Mouse (Mus musculus): Measurements from ENCODE around the gene Popdc3. TPM values are rescaled to one million over a fixed set of nuclear protein-coding genes. Genes with fewer than 3 reads are reported as not detected.
"Not testable (repeated sequence)": the region's sequence is repeated elsewhere in the genome, so short reads cannot be mapped to it uniquely, and the experiment has no call there.

Gene Popdc3
- polyA plus RNA-seq, 1 experiment, result not detected

GRCm38 (mm10) chr10:45288351-45288750 lies 110.5 kb downstream of the Popdc3 start:
- TF ChIP-seq POLR2A (IDR thresholded peaks at IDR 0.05; ENCODE audit: insufficient read depth, low read length) (no peak), EP300 (IDR thresholded peaks at IDR 0.05; ENCODE audit: insufficient read depth, low read depth, low read length) (no peak), CTCF (IDR thresholded peaks at IDR 0.05; ENCODE audit: low read depth, low read length) (no peak)
- Histone ChIP-seq H3K27me3 (ENCODE audit: control insufficient read depth, insufficient read depth, low read length, poor library complexity, severe bottlenecking) (peaks cover 14% of the 10 kb centered on the region; the same call in 1 of the 2 replicates), H3K27ac (ENCODE audit: insufficient read depth, low read length) (no peak overlapping the region), H3K9me3 (replicated peaks; ENCODE audit: control insufficient read depth, insufficient read depth, low read length, poor library complexity, severe bottlenecking) (no peaks in the 10 kb centered on the region), H3K4me3 (ENCODE audit: low read depth, low read length) (no peak overlapping the region), H3K9ac (ENCODE audit: low read depth, poor library complexity, severe bottlenecking) (no peak overlapping the region), H3K36me3 (ENCODE audit: control insufficient read depth, insufficient read depth, low read length, poor library complexity, severe bottlenecking) (no peaks in the 10 kb centered on the region), H3K4me1 (ENCODE audit: control insufficient read depth, insufficient read depth, low read length) (no peaks in the 10 kb centered on the region)

GRCm38 (mm10) chr10:45289218-45290105 lies 111.6 kb downstream of the Popdc3 start:
- Histone ChIP-seq H3K9ac (ENCODE audit: low read depth, poor library complexity, severe bottlenecking) (peak overlapping the region; percentile 72), H3K9me3 (replicated peaks; ENCODE audit: control insufficient read depth, insufficient read depth, low read length, poor library complexity, severe bottlenecking) (no peaks in the 10 kb centered on the region), H3K4me1 (ENCODE audit: control insufficient read depth, insufficient read depth, low read length) (no peaks in the 10 kb centered on the region), H3K27me3 (ENCODE audit: control insufficient read depth, insufficient read depth, low read length, poor library complexity, severe bottlenecking) (peaks cover 14% of the 10 kb centered on the region; the same call in 1 of the 2 replicates), H3K4me3 (ENCODE audit: low read depth, low read length) (peak overlapping the region; percentile 65), H3K27ac (ENCODE audit: insufficient read depth, low read length) (no peak overlapping the region), H3K36me3 (ENCODE audit: control insufficient read depth, insufficient read depth, low read length, poor library complexity, severe bottlenecking) (no peaks in the 10 kb centered on the region)
- no peak for TF ChIP-seq CTCF (IDR thresholded peaks at IDR 0.05; ENCODE audit: low read depth, low read length)
- TF ChIP-seq EP300 (IDR thresholded peaks at IDR 0.05; ENCODE audit: insufficient read depth, low read depth, low read length), result no peak
- no peak for TF ChIP-seq POLR2A (IDR thresholded peaks at IDR 0.05; ENCODE audit: insufficient read depth, low read length)

GRCm38 (mm10) chr10:45290618-45291017 lies 112.7 kb downstream of the Popdc3 start:
- no peak overlapping the region for H3K9ac ChIP-seq (ENCODE audit: low read depth, poor library complexity, severe bottlenecking)
- H3K9me3 ChIP-seq (replicated peaks; ENCODE audit: control insufficient read depth, insufficient read depth, low read length, poor library complexity, severe bottlenecking), result no peaks in the 10 kb centered on the region
- H3K36me3 ChIP-seq (ENCODE audit: control insufficient read depth, insufficient read depth, low read length, poor library complexity, severe bottlenecking), result no peaks in the 10 kb centered on the region
- H3K4me3 ChIP-seq (ENCODE audit: low read depth, low read length), result no peak overlapping the region
- TF ChIP-seq POLR2A (IDR thresholded peaks at IDR 0.05; ENCODE audit: insufficient read depth, low read length) (no peak), EP300 (IDR thresholded peaks at IDR 0.05; ENCODE audit: insufficient read depth, low read depth, low read length) (no peak), CTCF (IDR thresholded peaks at IDR 0.05; ENCODE audit: low read depth, low read length) (no peak)
- no peaks in the 10 kb centered on the region for H3K4me1 ChIP-seq (ENCODE audit: control insufficient read depth, insufficient read depth, low read length)
- H3K27ac ChIP-seq (ENCODE audit: insufficient read depth, low read length), result no peak overlapping the region
- H3K27me3 ChIP-seq (ENCODE audit: control insufficient read depth, insufficient read depth, low read length, poor library complexity, severe bottlenecking), result peaks cover 14% of the 10 kb centered on the region; the same call in 1 of the 2 replicates

- H3K9ac ChIP-seq (ENCODE audit: low read depth, poor library complexity, severe bottlenecking); H3K4me3 ChIP-seq (ENCODE audit: low read depth, low read length); H3K27ac ChIP-seq (ENCODE audit: insufficient read depth, low read length); H3K9me3 ChIP-seq (replicated peaks; ENCODE audit: control insufficient read depth, insufficient read depth, low read length, poor library complexity, severe bottlenecking); H3K4me1 ChIP-seq (ENCODE audit: control insufficient read depth, insufficient read depth, low read length); H3K36me3 ChIP-seq (ENCODE audit: control insufficient read depth, insufficient read depth, low read length, poor library complexity, severe bottlenecking): not testable (repeated sequence)
- peaks cover 14% of the 10 kb centered on the region; the same call in 1 of the 2 replicates for H3K27me3 ChIP-seq (ENCODE audit: control insufficient read depth, insufficient read depth, low read length, poor library complexity, severe bottlenecking)
These were observed 114.3 kb downstream of the Popdc3 start for GRCm38 (mm10) chr10:45292159-45292558.

GRCm38 (mm10) chr10:45295093-45295492 lies 117.2 kb downstream of the Popdc3 start:
- Histone ChIP-seq H3K9me3 (replicated peaks; ENCODE audit: control insufficient read depth, insufficient read depth, low read length, poor library complexity, severe bottlenecking) (no peaks in the 10 kb centered on the region), H3K4me3 (ENCODE audit: low read depth, low read length) (no peak overlapping the region), H3K36me3 (ENCODE audit: control insufficient read depth, insufficient read depth, low read length, poor library complexity, severe bottlenecking) (no peaks in the 10 kb centered on the region), H3K27me3 (ENCODE audit: control insufficient read depth, insufficient read depth, low read length, poor library complexity, severe bottlenecking) (peaks cover 2% of the 10 kb centered on the region; the same call in 1 of the 2 replicates), H3K27ac (ENCODE audit: insufficient read depth, low read length) (no peak overlapping the region), H3K9ac (ENCODE audit: low read depth, poor library complexity, severe bottlenecking) (no peak overlapping the region), H3K4me1 (ENCODE audit: control insufficient read depth, insufficient read depth, low read length) (no peaks in the 10 kb centered on the region)
- TF ChIP-seq POLR2A (IDR thresholded peaks at IDR 0.05; ENCODE audit: insufficient read depth, low read length) (no peak), EP300 (IDR thresholded peaks at IDR 0.05; ENCODE audit: insufficient read depth, low read depth, low read length) (no peak), CTCF (IDR thresholded peaks at IDR 0.05; ENCODE audit: low read depth, low read length) (no peak)

- Histone ChIP-seq H3K36me3 (ENCODE audit: control insufficient read depth, insufficient read depth, low read length, poor library complexity, severe bottlenecking) (no peaks in the 10 kb centered on the region), H3K4me3 (ENCODE audit: low read depth, low read length) (no peak overlapping the region), H3K9me3 (replicated peaks; ENCODE audit: control insufficient read depth, insufficient read depth, low read length, poor library complexity, severe bottlenecking) (no peaks in the 10 kb centered on the region), H3K27ac (ENCODE audit: insufficient read depth, low read length) (no peak overlapping the region), H3K27me3 (ENCODE audit: control insufficient read depth, insufficient read depth, low read length, poor library complexity, severe bottlenecking) (no peaks in the 10 kb centered on the region), H3K9ac (ENCODE audit: low read depth, poor library complexity, severe bottlenecking) (no peak overlapping the region), H3K4me1 (ENCODE audit: control insufficient read depth, insufficient read depth, low read length) (no peaks in the 10 kb centered on the region)
- TF ChIP-seq EP300 (IDR thresholded peaks at IDR 0.05; ENCODE audit: insufficient read depth, low read depth, low read length) (no peak), CTCF (IDR thresholded peaks at IDR 0.05; ENCODE audit: low read depth, low read length) (no peak), POLR2A (IDR thresholded peaks at IDR 0.05; ENCODE audit: insufficient read depth, low read length) (no peak)
These were observed 120.6 kb downstream of the Popdc3 start for GRCm38 (mm10) chr10:45298503-45298902.
